In the genomic region with DNA sequence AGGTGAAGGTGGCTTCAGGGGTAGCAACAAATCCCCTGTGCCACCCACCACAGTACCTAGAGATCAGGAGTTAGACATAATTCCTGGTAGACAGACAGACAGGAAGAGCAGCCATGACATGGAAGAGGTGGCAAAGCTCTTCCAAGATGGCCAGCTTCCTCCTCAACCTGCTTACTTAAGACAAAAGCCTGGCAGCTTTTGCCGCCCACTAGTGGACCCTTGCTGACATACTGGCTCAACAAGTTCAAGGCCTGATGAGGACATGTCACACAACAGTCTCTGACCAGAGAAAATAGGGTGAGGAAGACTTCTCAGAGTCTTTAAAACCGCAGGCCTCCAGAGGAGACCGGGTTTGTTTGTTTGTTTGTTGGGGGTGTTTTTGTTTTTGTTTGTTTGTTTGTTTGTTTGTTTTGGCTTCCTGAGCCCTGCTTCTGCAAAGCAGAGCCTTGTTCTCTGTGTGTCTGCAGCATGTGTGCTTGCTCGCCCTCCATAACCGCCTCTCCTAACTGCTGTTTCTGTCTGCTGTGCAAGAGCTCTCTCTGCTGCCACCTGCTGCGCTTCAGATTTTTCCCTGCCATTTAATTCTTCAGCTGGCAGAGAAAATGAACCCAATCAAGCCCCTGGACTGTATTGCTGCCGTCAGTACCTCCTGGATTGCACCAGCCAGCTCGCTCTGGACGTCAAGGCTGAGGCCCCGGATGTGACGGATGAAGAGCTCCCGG, we compare ENCODE assay signal across 8 mouse cellular contexts. TPM values are rescaled to one million over a fixed set of nuclear protein-coding genes. Genes with fewer than 3 reads are reported as not detected.
DNase-seq lines count a peak whose midpoint lies in the region; ATAC-seq and TF ChIP-seq lines count a peak whose summit lies in the region.

No protein-coding gene starts in this region.

- WGBS in forebrain, embryonic 15.5 days, result 29% methylated on average over 12 of the region's 12 CpGs

- intact Hi-C loops in left cerebral cortex, adult 2 months (cut with DNase I), result loop anchor here (2.0 to 5.0 kb wide), 2 partner anchors 51 to 368 kb away; partner anchors contain the start of gene Trmt112

- H3K9ac ChIP-seq in forebrain, embryonic 15.5 days (replicated peaks), result no peak overlapping the region

- no peaks in the 10 kb centered on the region for H3K9me3 ChIP-seq in forebrain, embryonic 15.5 days

- peak; percentile 59 for TF ChIP-seq CTCF in left cerebral cortex, adult 2 months (IDR thresholded peaks at IDR 0.05)
- TF ChIP-seq CTCF in layer of hippocampus, adult 2 months (conservative IDR thresholded peaks at IDR 0.05), result peak; percentile 74

- H3K36me3 ChIP-seq in forebrain, embryonic 15.5 days, result no peaks in the 10 kb centered on the region

- no peak overlapping the region for H3K27ac ChIP-seq in left cerebral cortex, adult 2 months
- H3K27ac ChIP-seq in forebrain, embryonic 15.5 days (replicated peaks), result no peak overlapping the region
- H3K27ac ChIP-seq in layer of hippocampus, adult 2 months, result peak overlapping the region; percentile 36; the same call in 1 of the 2 replicates

- H3K4me3 ChIP-seq in left cerebral cortex, adult 2 months, result no peak overlapping the region
- H3K4me3 ChIP-seq in forebrain, embryonic 15.5 days, result no peak overlapping the region
- H3K4me3 ChIP-seq in layer of hippocampus, adult 2 months, result no peak overlapping the region

- ATAC-seq in forebrain, embryonic 15.5 days (replicated peaks), result 0 out of 2 replicates have a peak, but pooled peaks have one; percentile 38
- peak; percentile 29 for ATAC-seq in megakaryocyte, adult 5-6 weeks (ENCODE audit: poor library complexity, severe bottlenecking)
- ATAC-seq in erythroid progenitor cell, adult 5-6 weeks (replicated peaks; ENCODE audit: low FRiP score, poor library complexity, severe bottlenecking), result no peak

- no peaks in the 10 kb centered on the region for H3K27me3 ChIP-seq in forebrain, embryonic 15.5 days

- H3K4me1 ChIP-seq in forebrain, embryonic 15.5 days, result peaks cover 20% of the 10 kb centered on the region

- DNase-seq in left cerebral cortex, adult 2 months (ENCODE audit: extremely low spot score in 1 of 2, low spot score in 2 of 2), result peak; percentile 49 to 62
- DNase-seq in left cerebral cortex, adult 8-10 months (ENCODE audit: low spot score in 2 of 2), result no peak
- peak; percentile 37 for DNase-seq in R1 (ENCODE audit: low read depth, low spot score)
- DNase-seq in layer of hippocampus, adult 2 months (ENCODE audit: low spot score in 2 of 2), result peak; percentile 63 to 65
- DNase-seq in testis, postnatal 10 days (ENCODE audit: low spot score), result peak; percentile 75

- no peak overlapping the region for H3K4me2 ChIP-seq in forebrain, embryonic 15.5 days (replicated peaks)

RNA-seq across cellular contexts. Expression of gene Ccdc88b, which starts 1.6 kb away (rescaled TPM):
- total RNA-seq in left cerebral cortex, adult 2 months (2021), result 1 to 10 TPM; 2.5 to 3.5 TPM
- 1 to 10 TPM; 4.6 to 6.3 (median 5.8) TPM for total RNA-seq in left cerebral cortex, adult 8-10 months (2022)
- 0.40 and 0.71 TPM in 2 replicates for polyA plus RNA-seq in forebrain, embryonic 15.5 days (2015; fragmentation: Nextera tagmentation; extraction: Ambion mirVana)
- total RNA-seq in layer of hippocampus, adult 2 months (2021), result 10 to 100 TPM; 14.6 to 15.7 TPM
- 12.0 and 13.3 TPM in 2 replicates for total RNA-seq in megakaryocyte, adult 5-6 weeks (2015)
- total RNA-seq in megakaryocyte, adult 5-6 weeks (2017), result 45.9 and 78.0 TPM in 2 replicates
- total RNA-seq in erythroid progenitor cell, adult 5-6 weeks (2015; ENCODE audit: low replicate concordance), result 4.2 and 9.4 TPM in 2 replicates
- 6.4 and 12.1 TPM in 2 replicates for total RNA-seq in erythroid progenitor cell, adult 5-6 weeks (2017; ENCODE audit: low replicate concordance)

RNA-seq across cellular contexts. Expression of gene Rps6ka4, which starts 16.0 kb away (rescaled TPM):
- 10 to 100 TPM; 34.6 to 37.3 TPM for total RNA-seq in left cerebral cortex, adult 2 months (2021)
- total RNA-seq in left cerebral cortex, adult 8-10 months (2022), result 10 to 100 TPM; 41.9 to 59.0 (median 49.0) TPM
- 7.1 and 7.7 TPM in 2 replicates for polyA plus RNA-seq in forebrain, embryonic 15.5 days (2015; fragmentation: Nextera tagmentation; extraction: Ambion mirVana)
- total RNA-seq in layer of hippocampus, adult 2 months (2021), result 10 to 100 TPM; 38.3 to 39.1 TPM
- 5.5 and 7.3 TPM in 2 replicates for total RNA-seq in megakaryocyte, adult 5-6 weeks (2015)
- 17.2 and 21.4 TPM in 2 replicates for total RNA-seq in megakaryocyte, adult 5-6 weeks (2017)
- 0.72 TPM in 1 of 2 replicates, not detected in the other for total RNA-seq in erythroid progenitor cell, adult 5-6 weeks (2015; ENCODE audit: low replicate concordance)
- total RNA-seq in erythroid progenitor cell, adult 5-6 weeks (2017; ENCODE audit: low replicate concordance), result 1.2 and 1.5 TPM in 2 replicates

RNA-seq across cellular contexts. Expression of gene Trmt112, which starts 53.1 kb away (rescaled TPM):
- total RNA-seq in left cerebral cortex, adult 2 months (2021), result 10 to 100 TPM; 40.0 to 43.4 TPM
- 10 to 100 TPM; 35.0 to 55.2 (median 44.9) TPM for total RNA-seq in left cerebral cortex, adult 8-10 months (2022)
- polyA plus RNA-seq in forebrain, embryonic 15.5 days (2015; fragmentation: Nextera tagmentation; extraction: Ambion mirVana), result 116 and 125 TPM in 2 replicates
- 10 to 100 TPM; 48.4 to 49.3 TPM for total RNA-seq in layer of hippocampus, adult 2 months (2021)
- 133 and 146 TPM in 2 replicates for total RNA-seq in megakaryocyte, adult 5-6 weeks (2015)
- total RNA-seq in megakaryocyte, adult 5-6 weeks (2017), result 176 and 188 TPM in 2 replicates
- total RNA-seq in erythroid progenitor cell, adult 5-6 weeks (2015; ENCODE audit: low replicate concordance), result 30.6 and 44.0 TPM in 2 replicates
- 20.2 and 33.6 TPM in 2 replicates for total RNA-seq in erythroid progenitor cell, adult 5-6 weeks (2017; ENCODE audit: low replicate concordance)

RNA-seq across cellular contexts. Expression of gene Prdx5, which starts 53.5 kb away (rescaled TPM):
- total RNA-seq in left cerebral cortex, adult 2 months (2021), result 100 to 1,000 TPM; 315 to 354 TPM
- 100 to 1,000 TPM; 294 to 374 (median 338) TPM for total RNA-seq in left cerebral cortex, adult 8-10 months (2022)
- polyA plus RNA-seq in forebrain, embryonic 15.5 days (2015; fragmentation: Nextera tagmentation; extraction: Ambion mirVana), result 231 and 241 TPM in 2 replicates
- 100 to 1,000 TPM; 361 to 395 TPM for total RNA-seq in layer of hippocampus, adult 2 months (2021)
- total RNA-seq in megakaryocyte, adult 5-6 weeks (2015), result 951 and 1,046 TPM in 2 replicates
- 1,745 and 2,032 TPM in 2 replicates for total RNA-seq in megakaryocyte, adult 5-6 weeks (2017)
- total RNA-seq in erythroid progenitor cell, adult 5-6 weeks (2015; ENCODE audit: low replicate concordance), result 130 and 145 TPM in 2 replicates
- 101 and 126 TPM in 2 replicates for total RNA-seq in erythroid progenitor cell, adult 5-6 weeks (2017; ENCODE audit: low replicate concordance)

Comparison
In these comparisons a context has a peak if more than half of its experiments do, and no peak if none do; other contexts are left out.
1. DNase-seq: peak in left cerebral cortex, adult 2 months (2 of 2), R1 (single experiment), layer of hippocampus, adult 2 months (2 of 2) and testis, postnatal 10 days (single experiment); none in left cerebral cortex, adult 8-10 months (0 of 2).